Mouse (Mus musculus): ENCODE data around the gene Gm11020. TPM values are rescaled to one million over a fixed set of nuclear protein-coding genes. Genes with fewer than 3 reads are reported as not detected.

Gm11020 gene
- total RNA-seq (2023): not detected

GRCm38 (mm10) chr8:104321267-104321666, at the start of gene Gm11020:
TSS of gene Gm11020 (plus strand) at chr8:104321567.

DNA sequence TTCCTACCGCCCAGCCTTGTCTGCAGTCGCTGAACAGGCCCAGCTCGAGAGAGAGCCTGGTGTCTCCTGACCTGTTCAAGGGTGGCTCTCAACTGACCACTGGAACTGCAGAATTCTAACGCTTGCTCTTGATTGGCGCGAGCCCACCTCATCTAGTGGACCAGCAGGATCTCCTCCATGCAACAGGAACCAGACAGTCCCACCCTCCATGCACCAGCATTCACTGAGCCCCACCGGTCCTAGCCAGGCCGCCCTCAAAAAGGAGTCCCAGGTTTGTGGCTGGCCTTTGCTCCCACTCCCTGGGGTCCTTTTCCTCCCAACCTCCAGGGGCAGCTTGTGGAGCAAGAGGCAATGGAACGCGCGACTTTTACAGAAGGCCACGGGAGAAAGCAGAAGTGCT, 28.3 kb upstream of the Gm11020 start, which contains the start of gene Cmtm2a:
TSS of gene Cmtm2a (minus strand) at position 101 of the 400 bp plus-strand sequence.

GRCm38 (mm10) chr8:104309441-104310155, 11.8 kb upstream of the Gm11020 start, which contains the start of the genes Gm45711 and Cmtm1:
TSS of gene Gm45711 (minus strand) at chr8:104310081.
TSS of gene Cmtm1 (minus strand) at chr8:104310145.

GRCm38 (mm10) chr8:104321930-104322329, 563 bp downstream of the Gm11020 start, which contains the start of gene Cmtm2b:
TSS of gene Cmtm2b (plus strand) at chr8:104322230.

GRCm38 (mm10) chr8:104339229-104339982, 18.0 kb downstream of the Gm11020 start, which contains the start of gene Cmtm3:
TSS of gene Cmtm3 (plus strand) at chr8:104339410.

Other genes starting within 250 kb of the Gm11020 start
- 1 to 10 TPM in 1 of 2 experiments, under 1 TPM in 1; 0.62 to 1.1 TPM for gene Cdh5, start 219.9 kb upstream of the Gm11020 start, total RNA-seq (2023)
- not detected for gene Bean1, start 151.1 kb upstream of the Gm11020 start, total RNA-seq (2023)
- gene Tk2, start 73.0 kb upstream of the Gm11020 start, total RNA-seq (2023): 100 to 1,000 TPM in 1 of 2 experiments, 10 to 100 TPM in 1; 93.8 to 144 TPM
- gene Cklf, start 70.7 kb upstream of the Gm11020 start, total RNA-seq (2023): 10 to 100 TPM; 72.0 to 85.3 TPM
- not detected for gene Cmtm2a, start 28.4 kb upstream of the Gm11020 start, total RNA-seq (2023)
- gene Gm45711, start 11.5 kb upstream of the Gm11020 start, total RNA-seq (2023): not detected
- not detected for gene Cmtm1, start 11.4 kb upstream of the Gm11020 start, total RNA-seq (2023)
- not detected for gene Cmtm2b, start 663 bp downstream of the Gm11020 start, total RNA-seq (2023)
- 10 to 100 TPM; 14.2 to 16.9 TPM for gene Cmtm3, start 17.8 kb downstream of the Gm11020 start, total RNA-seq (2023)
- gene Cmtm4, start 74.2 kb downstream of the Gm11020 start, total RNA-seq (2023): 1 to 10 TPM; 1.1 to 1.4 TPM
- gene Dync1li2, start 121.5 kb downstream of the Gm11020 start, total RNA-seq (2023): 10 to 100 TPM; 47.8 to 64.7 TPM
- gene Terb1, start 188.3 kb downstream of the Gm11020 start, total RNA-seq (2023): 1 to 10 TPM; 2.4 to 2.8 TPM
- gene Nae1, start 213.1 kb downstream of the Gm11020 start, total RNA-seq (2023): 10 to 100 TPM; 44.8 to 45.2 TPM
- 1 to 10 TPM in 1 of 2 experiments, under 1 TPM in 1; 0.95 to 2.7 TPM for gene Car7, start 213.1 kb downstream of the Gm11020 start, total RNA-seq (2023)

Measured in B cell, adult 67 days (primary cell).